Mouse (Mus musculus) forebrain, embryonic 15.5 days (tissue): ENCODE data around the gene Spats2l. TPM values are rescaled to one million over a fixed set of nuclear protein-coding genes. Genes with fewer than 3 reads are reported as not detected.

Experiments used
- ATAC-seq: fragments of 200-750 bp; cut with Nextera tagmentation; replicated peaks from 2 replicates; pipeline ENCODE4 v1.8.0; 2017; ENCODE audit warnings: mild to moderate bottlenecking, moderate TSS enrichment, moderate library complexity
- H3K27ac ChIP-seq: fragments of 300-500 bp; sonication (generic); replicated peaks from 2 replicates; pipeline ENCODE4 v1.5.1; 2015; ENCODE audit warnings: mild to moderate bottlenecking, inconsistent platforms
- H3K27me3 ChIP-seq: fragments of 300-500 bp; sonication (generic); 2 replicates; pipeline ENCODE4 v1.6.1; 2015; ENCODE audit warnings: inconsistent platforms
- H3K36me3 ChIP-seq: fragments of 300-500 bp; sonication (generic); 2 replicates; pipeline ENCODE4 v1.6.1; 2015; ENCODE audit warnings: mild to moderate bottlenecking, inconsistent platforms
- H3K4me1 ChIP-seq: fragments of 300-500 bp; sonication (generic); 2 replicates; pipeline ENCODE4 v1.6.1; 2015; ENCODE audit warnings: inconsistent platforms
- H3K4me2 ChIP-seq: fragments of 300-500 bp; sonication (generic); replicated peaks from 2 replicates; pipeline ENCODE4 v1.6.1; 2015; ENCODE audit warnings: mild to moderate bottlenecking, inconsistent platforms
- H3K4me3 ChIP-seq: fragments of 300-500 bp; sonication (generic); 2 replicates; pipeline ENCODE4 v1.5.1; 2015; ENCODE audit warnings: mild to moderate bottlenecking, inconsistent platforms
- H3K9ac ChIP-seq: fragments of 300-500 bp; sonication (generic); replicated peaks from 2 replicates; pipeline ENCODE4 v1.6.1; 2015; ENCODE audit warnings: mild to moderate bottlenecking, inconsistent platforms
- H3K9me3 ChIP-seq: fragments of 300-500 bp; sonication (generic); 2 replicates; pipeline ENCODE4 v1.6.1; 2016; ENCODE audit warnings: inconsistent platforms
- WGBS: fragments of 180-500 bp; shearing (Covaris S2); methylation state at CpG from one replicate; pipeline ENCODE4 v1.1.7; 2015; ENCODE audit warnings: mixed read lengths; 5-methylcytosine and 5-hydroxymethylcytosine counted together
- polyA plus RNA-seq: library from polyadenylated mRNA; unstranded; fragments of >200 nt; fragmentation: Nextera tagmentation; extraction: Ambion mirVana; gene quantifications from 2 replicates; pipeline ENCODE4 v1.2.1, GENCODE M21; 2015

The Spats2l gene
- polyA plus RNA-seq, 1 experiment from 2014 or later: 50.6 TPM

DNA sequence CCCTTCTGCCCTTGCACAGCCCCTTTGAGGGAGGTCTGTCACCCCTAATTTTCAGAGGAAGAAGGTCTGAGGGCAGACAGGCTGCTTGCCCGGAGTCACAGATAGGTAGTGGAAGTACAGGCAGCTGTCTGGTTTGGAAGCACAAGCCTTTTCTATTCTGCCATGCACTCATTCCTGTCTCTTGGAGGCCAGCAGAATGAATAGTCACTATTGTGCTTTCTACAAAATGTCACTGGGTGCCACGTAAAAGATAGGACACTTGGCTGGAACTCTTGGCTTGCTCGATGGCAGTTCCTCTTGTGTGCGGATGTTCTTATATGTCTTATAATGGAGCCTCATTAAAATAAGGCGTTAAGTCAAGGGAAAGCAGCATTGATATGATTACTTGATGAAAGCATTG lies 15.9 kb downstream of the Spats2l start:
- Histone ChIP-seq H3K36me3 (no peaks in the 10 kb centered on the region), H3K4me2 (no peak overlapping the region), H3K27me3 (no peaks in the 10 kb centered on the region), H3K9me3 (no peaks in the 10 kb centered on the region), H3K27ac (no peak overlapping the region), H3K9ac (no peak overlapping the region), H3K4me3 (no peak overlapping the region), H3K4me1 (peaks cover 4% of the 10 kb centered on the region; the same call in 1 of the 2 replicates)
- WGBS: 52% methylated on average over 5 of the region's 5 CpGs
- no peak for ATAC-seq

DNA sequence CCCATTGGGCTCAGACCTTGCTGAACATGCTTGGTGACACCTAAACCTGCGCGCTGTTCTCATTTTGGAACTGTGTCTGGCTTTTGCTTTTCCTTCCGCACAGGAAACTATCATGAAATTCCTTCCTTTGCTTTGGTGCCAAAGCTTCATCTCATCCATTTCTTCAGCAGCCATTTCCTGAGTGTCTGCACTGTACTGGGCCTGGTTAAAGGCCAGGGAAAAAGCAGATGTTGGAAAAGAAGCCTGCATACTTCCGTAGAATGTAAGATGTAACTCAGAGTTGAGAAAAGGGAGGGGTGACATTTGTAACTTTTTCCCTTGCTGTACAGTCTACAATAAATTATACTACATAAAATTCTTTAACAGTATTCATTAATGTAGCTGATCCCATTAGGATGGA lies 18.2 kb downstream of the Spats2l start:
- Histone ChIP-seq H3K36me3 (no peaks in the 10 kb centered on the region), H3K4me3 (no peak overlapping the region), H3K27me3 (no peaks in the 10 kb centered on the region), H3K9ac (no peak overlapping the region), H3K4me2 (no peak overlapping the region), H3K4me1 (peaks cover 4% of the 10 kb centered on the region; the same call in 1 of the 2 replicates), H3K27ac (no peak overlapping the region), H3K9me3 (no peaks in the 10 kb centered on the region)
- 95% methylated on average over 4 of the region's 4 CpGs for WGBS
- ATAC-seq: no peak

DNA sequence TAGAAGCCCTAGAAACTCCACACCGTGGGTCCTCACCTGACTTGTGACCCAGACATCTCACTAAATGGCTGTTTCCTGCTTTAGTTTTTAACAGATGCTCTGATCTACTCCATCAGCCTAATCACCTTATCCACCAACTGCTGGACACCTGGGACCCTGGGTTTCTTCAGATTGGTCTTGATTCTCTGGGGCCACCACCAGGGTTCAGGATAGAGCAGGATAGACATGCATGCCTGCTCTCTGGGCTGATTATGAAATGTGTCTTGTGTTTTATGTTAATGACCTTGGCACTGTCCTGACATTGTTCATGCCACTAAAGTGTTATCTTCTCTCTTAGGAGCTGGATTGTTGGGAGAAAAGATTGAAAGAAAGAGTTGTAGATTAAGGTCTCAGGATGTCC lies 21.9 kb downstream of the Spats2l start:
- ATAC-seq: no peak
- Histone ChIP-seq H3K36me3 (no peaks in the 10 kb centered on the region), H3K4me2 (no peak overlapping the region)

DNA sequence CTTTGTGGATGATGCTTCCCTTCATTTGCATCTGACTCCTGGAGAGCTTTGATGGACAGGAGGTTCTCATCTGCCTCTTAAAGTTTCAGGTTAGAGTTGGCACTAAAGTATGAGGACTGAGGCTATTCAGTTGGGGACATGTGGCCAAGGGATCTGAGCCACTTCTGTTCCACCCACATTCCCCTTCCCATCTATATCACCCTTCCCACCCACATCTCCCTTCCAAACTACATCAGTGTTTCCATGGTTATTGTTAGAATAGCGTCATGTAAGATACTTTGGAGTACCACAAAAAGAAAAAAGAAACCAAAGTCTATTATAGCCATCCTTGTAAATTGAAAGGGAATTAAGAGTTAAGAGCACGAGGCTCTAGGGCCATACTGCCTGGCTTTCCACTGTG lies 25.4 kb downstream of the Spats2l start:
- H3K4me3 ChIP-seq: no peak overlapping the region
- no peak overlapping the region for H3K4me2 ChIP-seq
- no peak overlapping the region for H3K9ac ChIP-seq
- ATAC-seq: no peak
- 84% methylated on average over 2 of the region's 2 CpGs for WGBS
- no peaks in the 10 kb centered on the region for H3K27me3 ChIP-seq
- H3K36me3 ChIP-seq: no peaks in the 10 kb centered on the region
- peaks cover 7% of the 10 kb centered on the region for H3K4me1 ChIP-seq
- no peak overlapping the region for H3K27ac ChIP-seq
- no peaks in the 10 kb centered on the region for H3K9me3 ChIP-seq

More for the DNA sequence above, 21.9 kb downstream of the Spats2l start:
- H3K27me3 ChIP-seq: no peaks in the 10 kb centered on the region
- H3K4me3 ChIP-seq: no peak overlapping the region
- 88% methylated on average over 1 of the region's 1 CpGs for WGBS
- H3K9ac ChIP-seq: no peak overlapping the region
- H3K27ac ChIP-seq: no peak overlapping the region
- no peaks in the 10 kb centered on the region for H3K9me3 ChIP-seq
- peaks cover 2% of the 10 kb centered on the region; the same call in 1 of the 2 replicates for H3K4me1 ChIP-seq

DNA sequence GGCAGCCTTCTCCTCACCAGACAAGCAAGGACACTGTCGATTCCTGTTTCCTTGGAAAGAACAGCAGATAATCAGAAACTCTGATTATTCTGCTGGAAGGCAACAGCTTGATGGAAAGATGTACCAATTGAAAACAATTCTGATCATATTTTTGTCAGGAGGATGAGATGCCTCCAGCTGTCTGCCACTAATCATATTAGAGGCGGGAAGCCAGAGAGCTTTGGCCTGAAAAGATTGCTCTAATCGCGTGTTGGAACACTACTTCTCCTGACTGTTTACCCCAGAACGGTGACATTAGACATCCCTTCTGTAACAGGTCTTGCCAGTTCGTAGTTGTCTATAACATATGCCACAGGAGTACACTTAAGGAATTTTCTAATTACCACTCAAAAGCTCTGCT lies 26.9 kb downstream of the Spats2l start:
- no peak overlapping the region for H3K27ac ChIP-seq
- H3K9ac ChIP-seq: no peak overlapping the region
- no peaks in the 10 kb centered on the region for H3K27me3 ChIP-seq
- no peak overlapping the region for H3K4me3 ChIP-seq
- no peaks in the 10 kb centered on the region for H3K9me3 ChIP-seq
- ATAC-seq: no peak
- 57% methylated on average over 6 of the region's 6 CpGs for WGBS
- no peak overlapping the region for H3K4me2 ChIP-seq
- H3K4me1 ChIP-seq: peaks cover 7% of the 10 kb centered on the region
- H3K36me3 ChIP-seq: no peaks in the 10 kb centered on the region

DNA sequence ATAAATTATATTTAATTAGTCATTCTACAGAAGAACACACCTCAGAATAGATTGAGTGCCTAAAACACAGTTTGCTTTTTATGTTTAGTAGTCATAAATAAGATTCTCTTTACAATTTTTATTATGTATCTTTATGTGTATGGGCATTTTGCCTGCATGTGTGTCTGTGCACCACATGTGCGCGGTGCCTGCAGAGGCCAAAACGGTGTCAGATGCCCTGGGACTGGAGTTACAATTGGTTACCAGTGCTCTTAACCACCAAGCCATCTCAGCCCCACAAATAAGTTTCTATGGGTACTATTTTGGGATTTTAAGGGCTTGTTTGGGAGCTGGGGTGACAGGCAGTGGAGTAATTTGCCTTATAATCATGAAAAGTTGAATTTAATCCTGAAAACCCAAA lies 32.2 kb downstream of the Spats2l start:
- Histone ChIP-seq H3K4me3 (no peak overlapping the region), H3K36me3 (no peaks in the 10 kb centered on the region), H3K9me3 (no peaks in the 10 kb centered on the region), H3K9ac (no peak overlapping the region), H3K4me1 (peaks cover 8% of the 10 kb centered on the region), H3K27me3 (no peaks in the 10 kb centered on the region), H3K4me2 (no peak overlapping the region), H3K27ac (no peak overlapping the region)
- WGBS: 89% methylated on average over 3 of the region's 3 CpGs
- no peak for ATAC-seq

DNA sequence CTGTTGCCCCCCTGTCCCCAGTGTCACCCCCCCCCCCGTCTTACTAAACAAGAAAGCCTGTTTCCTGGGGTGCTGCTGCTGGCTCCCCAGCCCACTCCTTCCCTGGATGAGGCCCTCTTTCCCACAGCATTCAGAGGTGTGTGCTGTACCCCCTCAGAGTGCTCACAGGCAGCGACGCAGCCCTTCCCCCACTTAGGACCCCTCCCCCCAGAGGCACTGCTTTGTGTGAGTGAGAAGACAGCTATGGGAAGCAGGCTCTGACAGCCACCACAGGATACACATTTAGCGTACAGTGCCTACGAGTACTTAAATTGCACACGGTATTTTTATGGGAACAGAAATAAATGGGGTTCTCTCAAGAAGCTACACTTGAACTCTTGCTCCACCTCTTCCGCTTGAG lies 33.9 kb downstream of the Spats2l start:
- Histone ChIP-seq H3K4me1 (peaks cover 5% of the 10 kb centered on the region), H3K27ac (0 out of 2 replicates have a peak overlapping the region, but pooled peaks have one; percentile 19), H3K9me3 (no peaks in the 10 kb centered on the region), H3K36me3 (no peaks in the 10 kb centered on the region), H3K4me2 (no peak overlapping the region), H3K4me3 (no peak overlapping the region), H3K27me3 (no peaks in the 10 kb centered on the region), H3K9ac (no peak overlapping the region)
- 42% methylated on average over 7 of the region's 7 CpGs for WGBS
- ATAC-seq: peak; percentile 53; the same call in 1 of the 2 replicates

DNA sequence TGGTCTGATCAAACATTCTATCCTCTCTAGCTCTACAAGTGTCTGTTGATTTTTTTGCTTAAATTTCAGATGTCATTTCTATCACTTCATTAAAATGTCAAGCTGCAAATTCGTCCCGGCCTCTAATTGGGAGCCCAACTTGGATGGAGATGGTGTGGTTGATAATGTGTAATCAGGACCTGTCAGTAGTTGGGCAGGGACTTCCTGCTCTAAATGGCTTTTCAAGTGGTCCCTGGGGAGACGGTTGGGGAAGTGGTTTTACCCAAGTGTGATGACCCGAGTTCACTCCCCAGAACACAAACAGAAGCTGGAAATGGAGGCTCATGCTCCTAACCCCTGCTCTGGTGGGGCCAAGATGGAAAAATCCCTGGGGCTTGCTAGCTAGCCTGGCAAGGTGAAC lies 36.3 kb downstream of the Spats2l start:
- Histone ChIP-seq H3K9me3 (no peaks in the 10 kb centered on the region), H3K4me2 (no peak overlapping the region), H3K4me3 (no peak overlapping the region), H3K4me1 (peaks cover 5% of the 10 kb centered on the region), H3K9ac (no peak overlapping the region), H3K36me3 (no peaks in the 10 kb centered on the region), H3K27me3 (no peaks in the 10 kb centered on the region), H3K27ac (no peak overlapping the region)
- no peak for ATAC-seq
- WGBS: 73% methylated on average over 4 of the region's 4 CpGs

DNA sequence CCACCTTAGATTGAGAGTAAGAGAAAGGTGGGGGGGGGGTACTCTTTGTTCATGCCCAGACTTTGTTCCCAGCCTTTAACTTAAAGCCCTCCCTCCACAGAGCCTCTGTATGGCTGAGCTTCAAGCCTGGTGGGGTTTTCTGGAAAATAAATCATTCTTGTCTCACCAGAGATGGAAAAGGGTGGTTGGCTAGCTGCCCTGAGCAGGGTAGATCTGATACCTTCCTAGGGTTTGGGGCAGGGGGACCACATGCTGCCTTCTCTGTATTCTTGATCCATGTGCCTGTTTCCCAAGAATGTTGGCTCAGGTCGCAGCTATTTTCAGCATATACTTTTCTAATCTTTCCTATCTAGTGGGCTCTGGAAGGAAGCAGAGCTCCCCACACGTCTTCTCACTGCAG lies 43.1 kb downstream of the Spats2l start:
- 56% methylated on average over 2 of the region's 2 CpGs for WGBS
- H3K4me1 ChIP-seq: no peaks in the 10 kb centered on the region; the same call in 1 of the 2 replicates

DNA sequence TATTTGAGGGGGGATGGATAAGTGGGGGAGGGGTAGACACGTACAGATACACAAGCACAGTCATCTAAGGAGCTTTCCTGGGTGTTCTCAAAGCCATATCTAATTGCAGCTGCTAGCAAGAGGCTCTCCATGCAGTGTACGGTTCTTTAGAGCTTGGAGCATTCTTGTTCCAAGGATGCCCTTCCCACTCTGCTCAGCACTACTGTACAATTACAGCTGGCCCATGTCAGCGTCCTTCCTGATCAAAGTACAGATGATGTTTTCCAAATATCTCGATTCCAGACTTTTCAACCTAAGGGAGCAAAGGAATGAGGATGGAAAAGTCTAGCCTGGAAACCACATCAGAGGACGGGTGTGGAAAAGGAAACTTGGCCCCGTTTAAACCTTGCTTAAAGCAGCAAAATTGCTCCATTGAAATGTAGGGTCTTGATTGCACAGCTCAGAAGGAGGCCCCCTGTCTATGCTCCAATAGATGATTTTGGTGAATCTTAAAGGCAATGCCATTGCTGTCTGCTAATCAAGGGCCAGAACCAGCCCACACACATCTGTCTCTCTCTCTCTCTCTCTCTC lies 46.6 kb downstream of the Spats2l start:
- WGBS: 78% methylated on average over 6 of the region's 6 CpGs
- ATAC-seq: no peak
- H3K4me1 ChIP-seq: no peaks in the 10 kb centered on the region; the same call in 1 of the 2 replicates

More for the DNA sequence above, 43.1 kb downstream of the Spats2l start:
- H3K4me2 ChIP-seq: no peak overlapping the region
- no peak overlapping the region for H3K4me3 ChIP-seq
- no peaks in the 10 kb centered on the region for H3K36me3 ChIP-seq
- H3K9me3 ChIP-seq: no peaks in the 10 kb centered on the region
- H3K9ac ChIP-seq: no peak overlapping the region
- H3K27ac ChIP-seq: no peak overlapping the region
- no peak for ATAC-seq
- H3K27me3 ChIP-seq: no peaks in the 10 kb centered on the region

DNA sequence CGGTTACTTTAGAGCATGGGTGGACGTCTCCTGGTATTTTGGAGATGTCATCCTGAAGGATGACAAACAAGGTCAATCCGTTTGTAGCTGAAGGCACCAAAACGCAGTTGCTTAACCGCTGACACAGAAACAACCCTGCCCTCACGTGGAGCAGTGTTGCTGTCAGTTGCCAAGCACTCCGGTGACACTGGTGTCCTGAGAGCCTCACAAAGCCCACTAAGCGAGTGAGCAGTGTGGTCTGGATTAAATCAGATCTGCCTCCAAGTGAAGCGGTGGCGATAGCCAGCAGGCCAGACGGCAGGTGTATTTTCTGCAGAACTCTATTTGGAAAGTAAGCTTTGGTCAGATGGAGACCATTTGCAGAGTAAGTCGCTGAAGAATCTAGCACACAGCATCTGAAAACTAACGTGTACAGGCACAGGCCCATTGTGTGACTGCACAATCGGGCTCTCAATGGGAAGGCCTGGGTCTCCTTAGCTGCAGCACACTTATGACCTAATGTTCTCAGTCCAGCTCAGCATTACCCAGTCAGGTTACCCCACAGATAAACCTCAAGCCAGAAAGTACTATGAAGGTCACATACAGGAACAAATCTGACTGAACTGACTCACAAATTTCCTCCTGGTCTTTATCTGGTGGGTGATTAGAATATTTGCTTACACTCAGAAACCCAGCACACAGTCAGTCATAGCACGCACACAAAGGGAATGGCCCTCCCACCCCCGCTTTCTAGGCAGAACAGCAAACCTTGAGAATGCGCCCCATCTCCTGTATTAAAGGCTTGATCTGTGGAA lies 51.2 kb downstream of the Spats2l start:
- no peaks in the 10 kb centered on the region for H3K4me1 ChIP-seq
- ATAC-seq: no peak
- WGBS: 74% methylated on average over 17 of the region's 17 CpGs
- no peak overlapping the region for H3K4me3 ChIP-seq
- H3K27ac ChIP-seq: no peak overlapping the region
- no peak overlapping the region for H3K4me2 ChIP-seq
- no peaks in the 10 kb centered on the region for H3K27me3 ChIP-seq
- H3K9ac ChIP-seq: no peak overlapping the region
- H3K36me3 ChIP-seq: no peaks in the 10 kb centered on the region
- no peaks in the 10 kb centered on the region for H3K9me3 ChIP-seq

More for the DNA sequence above, 46.6 kb downstream of the Spats2l start:
- Histone ChIP-seq H3K27ac (no peak overlapping the region), H3K36me3 (no peaks in the 10 kb centered on the region), H3K4me3 (no peak overlapping the region), H3K9me3 (no peaks in the 10 kb centered on the region), H3K9ac (no peak overlapping the region), H3K4me2 (no peak overlapping the region), H3K27me3 (no peaks in the 10 kb centered on the region)

DNA sequence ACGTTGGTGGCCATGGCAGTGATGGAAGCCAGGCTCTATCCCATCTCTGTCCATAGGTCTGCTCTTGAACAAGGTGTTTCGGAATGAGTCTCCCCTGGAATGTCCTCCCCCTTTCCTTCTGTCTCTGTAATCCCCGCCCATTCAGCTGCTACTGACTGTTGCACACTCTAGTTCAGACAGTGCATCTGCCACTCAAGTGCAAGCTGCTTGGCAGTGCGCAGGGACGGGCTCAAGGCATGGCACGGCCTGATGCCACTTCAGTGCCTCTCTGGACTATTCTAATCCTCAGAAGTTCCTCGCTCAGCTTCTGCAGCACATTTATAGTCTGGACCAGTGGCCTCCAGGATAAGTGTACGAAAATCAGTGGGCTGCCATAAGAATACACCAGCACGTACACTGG lies 52.3 kb downstream of the Spats2l start:
- no peak overlapping the region for H3K9ac ChIP-seq
- no peaks in the 10 kb centered on the region for H3K4me1 ChIP-seq
- no peaks in the 10 kb centered on the region for H3K9me3 ChIP-seq
- H3K36me3 ChIP-seq: no peaks in the 10 kb centered on the region
- no peak overlapping the region for H3K4me2 ChIP-seq
- H3K27ac ChIP-seq: no peak overlapping the region
- no peaks in the 10 kb centered on the region for H3K27me3 ChIP-seq
- 79% methylated on average over 9 of the region's 9 CpGs for WGBS
- ATAC-seq: no peak; the same call in 1 of the 2 replicates
- H3K4me3 ChIP-seq: no peak overlapping the region
